Mouse (Mus musculus) cerebellum, adult 2 months (tissue): ENCODE data around the gene Adora2a. TPM values are rescaled to one million over a fixed set of nuclear protein-coding genes. Genes with fewer than 3 reads are reported as not detected.
"Not testable (repeated sequence)": the region's sequence is repeated elsewhere in the genome, so short reads cannot be mapped to it uniquely, and the experiment has no call there.

Experiments used
- DNase-seq, 2 experiments: peaks; one replicate each; pipeline ENCODE4 v3.0.0; 2021
- H3K27ac ChIP-seq: fragments of 200-500 bp; 2 replicates; pipeline ENCODE4 v1.5.1; 2012; ENCODE audit warnings: low read length, control low read depth, inconsistent platforms; ENCODE audit not compliant: insufficient read depth
- H3K27me3 ChIP-seq: fragments of 200-500 bp; 2 replicates; pipeline ENCODE4 v1.6.1; 2012; ENCODE audit warnings: inconsistent platforms, mild to moderate bottlenecking, low read length, moderate library complexity; ENCODE audit not compliant: control insufficient read depth, insufficient read depth
- H3K4me1 ChIP-seq: fragments of 200-500 bp; 2 replicates; pipeline ENCODE4 v1.6.1; 2011; ENCODE audit warnings: low read length; ENCODE audit not compliant: control insufficient read depth, insufficient read depth
- H3K4me3 ChIP-seq: fragments of 200-500 bp; replicated peaks from 2 replicates; pipeline ENCODE3; 2011; ENCODE audit warnings: mild to moderate bottlenecking, low read depth, low read length, control low read depth; ENCODE audit not compliant: insufficient read depth
- CTCF ChIP-seq: fragments of 200-500 bp; IDR thresholded peaks from 2 replicates; pipeline ENCODE4 v1.5.1; 2011; ENCODE audit warnings: low read depth, mild to moderate bottlenecking, control low read depth, low read length, moderate library complexity, borderline replicate concordance; ENCODE audit not compliant: insufficient read depth
- POLR2A ChIP-seq: fragments of 200-500 bp; IDR thresholded peaks from 2 replicates; pipeline ENCODE4 v1.6.1; 2011; ENCODE audit warnings: low read length, control low read depth, borderline replicate concordance; ENCODE audit not compliant: insufficient read depth
- WGBS: fragments of 180-500 bp; shearing (Covaris S2); methylation state at CpG from one replicate; pipeline ENCODE4 v1.1.7; 2018; 5-methylcytosine and 5-hydroxymethylcytosine counted together
- polyA plus RNA-seq: library from polyadenylated mRNA; depleted of rRNA; stranded (reverse); fragments of >200 nt; gene quantifications from 2 replicates; pipeline ENCODE4 v1.2.3, GENCODE M21; 2012; rRNA removed

Gene Adora2a
- polyA plus RNA-seq, 1 experiment, result 2.5 TPM

- TF ChIP-seq CTCF, result no peak
- no peak for TF ChIP-seq POLR2A
- WGBS, result 94% methylated on average over 12 of the region's 12 CpGs
- H3K4me3 ChIP-seq, result no peak overlapping the region
- no peaks in the 10 kb centered on the region for H3K27me3 ChIP-seq
- H3K27ac ChIP-seq, result no peak overlapping the region
- H3K4me1 ChIP-seq, result no peaks in the 10 kb centered on the region
- DNase-seq, result no peak
Observed at GRCm38 (mm10) chr10:75352541-75352940, 35.9 kb downstream of the Adora2a start.

GRCm38 (mm10) chr10:75353838-75354241 is 37.2 kb downstream of the Adora2a start:
- not testable (repeated sequence) for H3K27me3 ChIP-seq, DNase-seq, H3K27ac ChIP-seq, H3K4me3 ChIP-seq, H3K4me1 ChIP-seq
- 67% methylated on average over 9 of the region's 9 CpGs for WGBS

- 81% methylated on average over 4 of the region's 4 CpGs for WGBS
- Histone ChIP-seq H3K27me3 (no peaks in the 10 kb centered on the region), H3K4me1 (no peaks in the 10 kb centered on the region), H3K4me3 (no peak overlapping the region), H3K27ac (no peak overlapping the region)
- no peak for TF ChIP-seq POLR2A
- no peak for TF ChIP-seq CTCF
- DNase-seq, result no peak
Observed at GRCm38 (mm10) chr10:75355341-75355740, 38.7 kb downstream of the Adora2a start.

- H3K27me3 ChIP-seq, H3K4me3 ChIP-seq, H3K4me1 ChIP-seq: not testable (repeated sequence)
- 0 out of 2 replicates have a peak overlapping the region, but pooled peaks have one; percentile 27 for H3K27ac ChIP-seq
- WGBS, result 14% methylated on average over 1 of the region's 1 CpGs
- peak; percentile 54 for DNase-seq
Observed at GRCm38 (mm10) chr10:75364214-75364690, 47.6 kb downstream of the Adora2a start.

GRCm38 (mm10) chr10:75364796-75365195 is 48.1 kb downstream of the Adora2a start:
- DNase-seq, result no peak
- TF ChIP-seq POLR2A, result no peak
- TF ChIP-seq CTCF, result no peak
- Histone ChIP-seq H3K27me3 (no peaks in the 10 kb centered on the region), H3K27ac (0 out of 2 replicates have a peak overlapping the region, but pooled peaks have one; percentile 13), H3K4me3 (no peak overlapping the region), H3K4me1 (peaks cover 7% of the 10 kb centered on the region; the same call in 1 of the 2 replicates)
- 63% methylated on average over 9 of the region's 9 CpGs for WGBS

- Histone ChIP-seq H3K27me3 (no peaks in the 10 kb centered on the region), H3K4me1 (peaks cover 7% of the 10 kb centered on the region; the same call in 1 of the 2 replicates), H3K27ac (no peak overlapping the region), H3K4me3 (peak overlapping the region; percentile 35)
- TF ChIP-seq CTCF (no peak), POLR2A (no peak)
- 67% methylated on average over 6 of the region's 6 CpGs for WGBS
- DNase-seq, result peak; percentile 10 to 12
Observed at GRCm38 (mm10) chr10:75365231-75365633, 48.6 kb downstream of the Adora2a start.

- H3K27me3 ChIP-seq, H3K4me1 ChIP-seq, H3K4me3 ChIP-seq: not testable (repeated sequence)
- 10% methylated on average over 15 of the region's 19 CpGs for WGBS
- peak; percentile 36 to 51 for DNase-seq
- peak overlapping the region; percentile 39; the same call in 1 of the 2 replicates for H3K27ac ChIP-seq
Observed at GRCm38 (mm10) chr10:75373655-75374351, 57.1 kb downstream of the Adora2a start.

- TF ChIP-seq CTCF (no peak), POLR2A (no peak)
- WGBS, result 52% methylated on average over 10 of the region's 10 CpGs
- Histone ChIP-seq H3K4me1 (peaks cover 4% of the 10 kb centered on the region), H3K4me3 (no peak overlapping the region), H3K27ac (no peak overlapping the region), H3K27me3 (no peaks in the 10 kb centered on the region)
- DNase-seq, result no peak
Observed at GRCm38 (mm10) chr10:75378688-75379087, 62.0 kb downstream of the Adora2a start.

Other genes starting within 250 kb of the Adora2a start
- 34.1 and 34.9 TPM in 2 replicates for gene Specc1l, start 104.8 kb upstream of the Adora2a start, polyA plus RNA-seq
- 0.20 and 0.33 TPM in 2 replicates for gene Upb1, start 84.2 kb downstream of the Adora2a start, polyA plus RNA-seq
- gene Snrpd3, start 200.7 kb downstream of the Adora2a start, polyA plus RNA-seq, result 57.8 and 59.5 TPM in 2 replicates
- 20.7 and 21.5 TPM in 2 replicates for gene Gucd1, start 201.1 kb downstream of the Adora2a start, polyA plus RNA-seq
- gene Lrrc75b, start 243.5 kb downstream of the Adora2a start, polyA plus RNA-seq, result 22.3 and 23.8 TPM in 2 replicates
- 3.2 and 3.5 TPM in 2 replicates for gene Ggt1, start 244.7 kb downstream of the Adora2a start, polyA plus RNA-seq